Mouse (Mus musculus) C2C12 (cell line): ENCODE measurements around the gene Cep152.

Source experiments
- CTCF ChIP-seq: IDR thresholded peaks from one replicate; pipeline ENCODE4 v1.5.1; 2011; ENCODE audit not compliant: control insufficient read depth, insufficient read depth, insufficient read length
- MAX ChIP-seq: IDR thresholded peaks from one replicate; pipeline ENCODE4 v1.6.1; 2011; ENCODE audit warnings: mild to moderate bottlenecking, control low read depth

- TF ChIP-seq CTCF, result no peak
- TF ChIP-seq MAX, result no peak
These were observed 99.4 kb downstream of the Cep152 start for GRCm38 (mm10) chr2:125525484-125525883.
